Mouse (Mus musculus) cerebellum, postnatal 10 days (tissue): Measurements from ENCODE around the gene 1700088E04Rik.

Source experiments
- DNase-seq, 2 experiments: peaks; one replicate each; pipeline ENCODE4 v3.0.0; 2021; ENCODE audit warnings: mixed read lengths in 2 of 2

The 1700088E04Rik gene

DNA sequence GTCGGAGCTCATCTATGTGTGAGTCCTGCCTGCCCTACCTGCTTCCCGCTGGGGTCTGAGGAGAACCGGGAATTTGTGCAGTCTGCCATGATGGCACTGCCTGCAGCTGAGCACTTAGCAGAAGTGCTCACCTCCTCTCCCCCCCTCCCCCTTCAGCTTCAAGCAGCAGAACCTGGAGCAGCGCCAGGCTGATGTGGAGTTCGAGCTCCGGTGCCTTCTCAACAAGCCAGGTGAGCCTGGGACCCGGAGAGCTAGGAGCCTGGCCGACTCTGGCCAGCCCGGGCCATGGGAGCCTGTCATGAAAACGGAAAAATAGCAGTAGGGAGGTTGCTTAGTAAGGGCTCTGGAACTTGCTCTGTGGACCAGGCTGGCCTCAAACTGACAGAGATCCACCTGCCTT is 10.3 kb downstream of the 1700088E04Rik start:
- no peak for DNase-seq

DNA sequence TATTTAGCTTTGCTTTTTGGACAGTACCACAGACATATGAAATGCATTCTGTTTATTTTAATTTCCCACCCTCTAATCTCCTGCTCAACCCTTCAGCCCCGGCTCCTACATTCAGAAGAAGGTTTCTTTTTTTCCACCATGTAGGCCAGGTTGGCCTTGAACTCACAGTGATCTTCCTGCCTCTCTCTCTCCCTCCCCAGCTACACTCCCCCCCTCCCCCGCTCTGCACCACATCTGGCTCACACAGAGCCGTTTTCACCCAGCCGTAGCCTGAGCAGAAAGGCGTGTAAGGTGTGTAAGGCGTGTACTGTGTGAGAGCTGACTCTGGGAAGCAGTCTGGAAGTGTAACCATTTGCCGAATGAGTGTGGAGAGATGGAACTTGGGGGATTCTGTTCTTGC is 11.7 kb downstream of the 1700088E04Rik start:
- no peak for DNase-seq

DNA sequence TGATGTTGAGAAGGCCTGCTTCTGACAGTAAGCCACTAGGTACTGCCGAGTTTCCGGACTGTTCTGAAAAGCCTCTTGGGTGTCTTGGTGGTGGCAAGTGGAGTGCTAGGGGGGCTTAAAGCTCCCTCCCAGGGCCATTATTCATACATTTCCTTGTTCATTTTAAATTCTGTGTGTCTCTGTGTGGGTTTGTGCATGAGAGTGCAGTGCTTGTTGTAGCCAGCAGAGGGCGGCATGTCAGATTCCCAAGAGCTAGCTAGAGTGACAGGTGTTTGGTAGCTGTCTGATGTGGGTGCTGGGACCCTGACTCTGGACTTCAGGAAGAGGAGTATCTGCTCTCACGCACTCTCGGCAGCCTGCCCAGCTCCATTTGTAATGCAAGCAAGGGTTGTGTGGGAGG is 12.8 kb downstream of the 1700088E04Rik start:
- DNase-seq: no peak

DNA sequence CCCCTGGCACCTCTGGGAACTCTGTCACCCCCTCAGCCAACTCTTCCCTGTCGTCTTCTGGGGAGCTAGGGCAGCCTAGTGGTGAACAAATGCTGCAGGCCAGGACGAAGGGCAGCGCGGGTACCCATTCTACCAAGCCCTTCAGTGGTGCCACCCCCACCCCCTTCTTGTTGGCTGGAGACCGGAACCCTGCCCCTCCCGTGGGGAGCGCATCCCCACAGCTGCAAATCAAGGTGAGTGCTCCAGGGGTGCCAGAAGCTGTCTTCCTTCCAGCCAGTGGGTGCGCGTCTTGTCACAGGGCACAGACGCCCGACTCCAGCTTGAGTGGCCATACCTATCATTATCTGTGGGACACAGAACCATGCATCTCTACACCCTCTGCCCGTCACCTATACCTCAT is 14.0 kb downstream of the 1700088E04Rik start:
- no peak for DNase-seq

DNA sequence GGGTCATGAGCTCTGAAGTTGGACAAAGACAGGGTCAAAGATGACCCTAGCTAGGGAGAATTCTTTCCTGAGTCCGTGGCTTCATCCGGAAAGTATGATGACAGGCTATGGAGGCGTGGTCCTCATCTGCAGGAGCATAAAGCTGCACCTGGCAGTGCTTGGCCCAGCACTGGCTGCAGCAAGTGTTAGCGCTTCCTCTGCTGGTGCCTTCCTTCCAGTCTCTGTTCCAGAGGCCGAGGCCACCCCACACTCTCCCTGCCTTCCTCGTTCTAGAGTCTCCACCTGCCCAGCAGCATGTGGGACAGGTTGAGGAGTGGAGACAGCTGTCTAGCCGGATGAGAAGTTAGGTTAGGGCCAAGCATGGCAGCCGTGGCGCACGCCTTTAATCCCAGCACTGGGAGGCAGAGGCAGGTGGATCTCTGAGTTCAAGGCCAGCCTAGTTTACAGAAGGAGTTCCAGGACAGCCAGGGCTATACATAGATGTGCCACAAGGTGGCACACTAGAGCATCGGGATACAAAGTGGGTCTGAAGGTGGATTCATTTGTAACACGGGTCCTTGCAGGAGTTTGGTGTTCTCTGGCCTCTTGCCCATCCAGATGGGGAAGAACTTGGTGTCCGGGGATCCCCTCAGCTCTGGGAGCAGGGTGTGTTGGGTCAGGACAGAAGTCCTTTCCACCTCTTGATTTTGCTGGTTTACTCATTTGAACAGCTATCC is 14.7 kb downstream of the 1700088E04Rik start:
- DNase-seq: peak; percentile 62 to 70

DNA sequence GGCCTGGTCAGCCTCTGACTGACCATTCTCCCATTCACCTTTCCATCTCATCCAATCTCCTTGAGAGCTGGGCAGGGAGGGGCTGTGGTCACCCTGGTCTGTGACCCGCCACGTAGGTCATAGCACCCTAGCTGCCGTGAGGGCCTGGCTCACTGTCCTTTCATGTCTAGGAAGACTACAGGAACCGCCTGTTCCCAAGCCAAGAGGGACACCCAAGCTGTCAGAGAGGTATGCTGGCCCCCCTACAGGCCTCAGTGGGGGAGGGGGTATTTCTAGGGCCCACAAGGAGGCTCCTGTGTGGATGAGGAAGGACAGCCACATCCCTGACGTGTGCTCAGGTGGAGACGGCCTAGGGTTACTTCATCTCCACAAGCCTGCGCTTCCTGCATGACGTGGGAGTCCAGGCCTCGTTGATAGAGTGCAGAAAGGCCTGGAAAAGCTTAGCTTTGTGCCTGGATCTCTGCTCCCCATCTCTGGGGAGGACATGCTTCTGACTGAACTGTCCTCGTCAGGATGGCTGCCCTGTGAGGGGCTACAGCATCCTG is 16.6 kb downstream of the 1700088E04Rik start:
- DNase-seq: no peak

DNA sequence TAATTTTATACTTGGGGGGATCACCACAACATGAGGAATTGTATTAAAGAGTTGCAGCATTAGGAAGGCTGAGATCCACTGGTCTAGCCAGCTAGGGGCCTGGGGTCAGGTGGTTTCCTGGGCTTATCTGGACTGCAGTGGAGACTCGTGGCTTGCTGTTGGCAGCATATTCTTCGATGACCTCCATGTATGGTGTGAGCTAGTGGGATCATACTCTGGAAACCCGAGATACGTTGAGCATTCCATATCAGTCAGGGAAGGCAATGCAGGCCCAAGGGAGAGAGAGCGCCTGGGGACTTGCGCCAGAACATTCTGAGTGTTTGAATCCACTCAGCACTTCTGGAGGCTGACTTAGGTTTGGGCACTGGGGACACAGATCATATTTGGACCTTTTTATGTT is 17.3 kb downstream of the 1700088E04Rik start:
- no peak for DNase-seq

DNA sequence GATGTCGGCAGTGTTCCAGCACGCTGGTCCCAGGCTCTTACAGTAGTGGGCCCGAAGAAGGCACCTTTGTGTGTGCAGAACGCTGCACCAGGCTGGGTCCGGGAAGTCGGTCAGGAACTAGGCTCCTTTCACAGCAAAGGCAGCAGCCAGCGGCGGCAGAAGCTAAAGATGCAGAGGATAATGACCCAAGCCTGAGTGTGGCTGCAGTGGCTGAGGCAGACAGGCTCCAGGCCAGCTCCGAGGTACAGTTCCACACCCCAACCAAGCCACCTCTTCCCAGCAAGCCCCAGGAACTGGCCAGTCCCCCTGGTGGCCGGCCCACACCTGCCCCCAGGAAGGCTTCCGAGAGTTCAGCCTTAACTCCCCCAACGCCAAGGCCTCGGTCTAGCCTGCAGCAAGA is 18.5 kb downstream of the 1700088E04Rik start:
- no peak for DNase-seq

DNA sequence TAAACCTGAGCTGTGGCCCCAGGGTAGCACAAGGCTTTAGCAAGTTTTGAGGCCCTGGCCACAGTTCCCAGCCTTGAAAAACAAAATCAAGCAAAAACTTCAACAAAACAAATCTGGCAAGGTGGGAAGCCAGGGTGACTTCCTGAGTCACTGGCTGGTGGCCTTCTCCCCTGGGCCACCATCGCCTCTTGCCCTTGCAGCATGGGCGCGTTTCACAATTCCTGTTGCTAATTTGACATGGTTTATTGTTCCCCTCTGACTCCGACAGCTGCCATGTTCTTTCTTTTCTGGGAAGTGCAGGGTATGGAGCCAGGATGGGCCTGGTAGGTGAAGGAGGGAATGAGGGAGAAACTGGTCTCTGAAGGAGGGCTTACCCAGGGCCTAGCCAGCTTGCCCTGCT is 18.9 kb downstream of the 1700088E04Rik start:
- DNase-seq: no peak

DNA sequence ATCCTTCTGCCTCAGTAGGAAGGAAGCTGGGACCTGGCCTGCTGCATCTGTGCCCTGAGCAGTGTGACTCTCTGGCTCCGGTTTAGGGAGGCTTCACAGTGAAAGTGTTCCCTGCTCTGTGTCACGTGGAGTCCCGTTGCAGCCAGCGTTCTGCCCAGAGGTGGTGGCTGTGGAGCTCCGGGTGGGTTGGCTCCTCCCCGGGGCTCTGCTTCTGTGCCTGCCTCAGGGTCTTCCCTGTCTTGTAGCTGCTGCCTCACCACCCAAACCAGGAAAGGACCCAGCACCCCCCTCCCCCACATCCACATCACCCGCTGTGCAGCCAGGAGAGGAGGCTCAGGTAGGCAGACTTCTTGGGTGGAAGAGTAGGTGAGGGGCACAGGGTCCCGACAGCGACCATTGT is 21.6 kb downstream of the 1700088E04Rik start:
- no peak for DNase-seq

DNA sequence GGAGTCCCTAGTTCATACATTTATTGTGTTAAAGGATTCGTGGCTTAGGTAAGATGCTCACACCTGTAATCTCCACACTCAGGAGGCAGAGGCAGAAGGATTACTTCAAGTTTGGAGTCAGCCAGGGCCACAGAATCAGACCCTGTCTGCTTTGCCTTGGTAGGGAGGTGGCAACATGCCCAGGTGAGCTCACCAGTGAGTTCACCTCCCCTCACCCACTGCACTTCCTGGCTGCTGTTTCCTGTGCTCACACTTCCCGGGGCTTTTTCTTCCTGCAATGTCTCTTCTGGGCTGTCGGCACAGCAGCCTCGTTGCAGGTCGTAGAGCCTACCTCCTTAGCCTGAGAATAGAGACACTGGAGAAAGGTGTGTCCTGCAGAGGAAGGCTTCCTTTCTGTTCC is 25.8 kb downstream of the 1700088E04Rik start:
- DNase-seq: no peak

DNA sequence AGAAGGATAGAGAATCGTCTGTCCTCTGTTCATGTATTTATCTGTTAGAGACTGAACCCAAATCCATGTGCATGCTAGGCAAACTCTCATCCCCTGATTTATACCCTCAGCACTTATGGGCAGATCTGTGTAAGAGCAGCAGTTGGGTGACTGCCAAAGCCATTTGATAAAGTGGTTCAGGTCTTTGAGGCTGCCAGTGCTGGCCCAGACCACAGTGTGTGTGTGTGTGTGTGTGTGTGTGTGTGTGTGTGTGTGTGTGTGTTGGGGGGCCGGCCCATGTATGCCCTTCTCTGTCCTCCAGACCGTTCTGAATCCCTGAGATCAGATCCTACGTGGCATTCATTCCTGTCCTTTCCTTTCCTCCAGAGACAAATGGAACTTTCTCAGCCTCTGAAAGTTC is 29.3 kb downstream of the 1700088E04Rik start:
- no peak for DNase-seq

DNA sequence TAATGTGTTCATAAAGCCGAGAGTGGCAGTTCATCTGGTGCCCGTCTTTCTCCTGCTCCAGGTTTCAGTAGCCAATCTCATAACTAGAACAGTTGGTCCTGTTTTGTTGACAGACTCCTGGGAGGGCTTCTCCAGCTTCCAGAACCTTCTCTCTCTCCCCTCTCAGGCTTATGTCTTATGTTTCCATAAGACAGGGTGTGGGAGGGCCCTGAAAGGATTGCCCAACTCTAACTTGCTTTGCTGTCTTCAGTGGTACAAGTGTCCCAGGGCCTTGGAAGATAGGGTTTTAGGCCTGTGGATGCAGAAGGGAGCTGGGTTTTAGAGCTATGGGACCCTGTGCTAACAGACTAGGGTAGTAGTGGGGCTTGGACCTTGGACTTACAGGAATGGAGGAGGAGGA is 30.5 kb downstream of the 1700088E04Rik start:
- DNase-seq: no peak

DNA sequence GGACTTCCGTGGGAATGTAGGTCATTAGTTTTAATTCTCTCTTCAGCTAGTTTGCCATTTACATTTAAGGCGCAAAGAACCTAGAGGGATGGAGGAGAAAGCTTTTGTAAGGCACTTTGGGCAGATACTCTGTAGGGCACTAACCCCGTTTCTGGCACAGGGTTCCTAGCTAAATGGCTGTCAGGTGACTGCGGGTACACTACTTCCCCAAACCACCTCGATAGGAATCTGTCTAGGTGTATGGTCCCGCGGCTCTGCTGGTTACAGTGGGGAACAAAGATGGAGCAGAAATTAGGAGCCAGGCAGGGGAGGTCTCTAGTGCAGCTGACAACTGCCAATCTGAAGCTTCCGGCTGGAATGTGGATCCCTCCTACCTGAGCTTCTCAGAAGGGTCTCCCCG is 31.0 kb downstream of the 1700088E04Rik start:
- DNase-seq: no peak

DNA sequence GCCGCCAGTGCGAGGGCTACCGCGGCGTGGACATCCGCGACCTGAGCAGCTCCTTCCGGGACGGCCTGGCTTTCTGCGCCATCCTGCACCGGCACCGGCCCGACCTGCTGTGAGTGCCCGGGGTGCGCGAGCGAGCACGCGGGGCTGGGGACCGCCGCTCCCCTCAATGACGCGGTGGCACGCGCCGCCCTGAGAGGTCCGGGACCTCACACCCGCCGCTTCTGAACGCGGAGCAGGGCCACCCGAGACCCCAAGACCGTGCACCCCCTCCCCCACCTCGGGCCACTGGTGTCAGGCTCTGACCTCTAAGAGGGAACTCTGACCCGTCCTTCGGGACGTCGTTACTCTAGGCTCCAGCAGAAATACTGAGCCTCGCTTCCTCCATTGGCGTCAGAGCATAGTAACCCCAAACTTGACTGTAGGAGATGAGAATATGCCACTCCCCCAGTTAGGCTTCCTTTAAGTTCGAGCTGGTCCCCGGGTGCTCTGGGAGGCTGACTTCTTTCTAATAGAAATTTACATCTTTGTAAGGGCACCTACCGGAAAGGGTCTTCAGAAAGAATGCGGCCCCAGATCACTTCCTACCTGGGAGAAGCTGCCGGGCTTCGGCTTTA is 31.6 kb downstream of the 1700088E04Rik start:
- peak in 1 of 2 experiments; percentile 64 for DNase-seq

DNA sequence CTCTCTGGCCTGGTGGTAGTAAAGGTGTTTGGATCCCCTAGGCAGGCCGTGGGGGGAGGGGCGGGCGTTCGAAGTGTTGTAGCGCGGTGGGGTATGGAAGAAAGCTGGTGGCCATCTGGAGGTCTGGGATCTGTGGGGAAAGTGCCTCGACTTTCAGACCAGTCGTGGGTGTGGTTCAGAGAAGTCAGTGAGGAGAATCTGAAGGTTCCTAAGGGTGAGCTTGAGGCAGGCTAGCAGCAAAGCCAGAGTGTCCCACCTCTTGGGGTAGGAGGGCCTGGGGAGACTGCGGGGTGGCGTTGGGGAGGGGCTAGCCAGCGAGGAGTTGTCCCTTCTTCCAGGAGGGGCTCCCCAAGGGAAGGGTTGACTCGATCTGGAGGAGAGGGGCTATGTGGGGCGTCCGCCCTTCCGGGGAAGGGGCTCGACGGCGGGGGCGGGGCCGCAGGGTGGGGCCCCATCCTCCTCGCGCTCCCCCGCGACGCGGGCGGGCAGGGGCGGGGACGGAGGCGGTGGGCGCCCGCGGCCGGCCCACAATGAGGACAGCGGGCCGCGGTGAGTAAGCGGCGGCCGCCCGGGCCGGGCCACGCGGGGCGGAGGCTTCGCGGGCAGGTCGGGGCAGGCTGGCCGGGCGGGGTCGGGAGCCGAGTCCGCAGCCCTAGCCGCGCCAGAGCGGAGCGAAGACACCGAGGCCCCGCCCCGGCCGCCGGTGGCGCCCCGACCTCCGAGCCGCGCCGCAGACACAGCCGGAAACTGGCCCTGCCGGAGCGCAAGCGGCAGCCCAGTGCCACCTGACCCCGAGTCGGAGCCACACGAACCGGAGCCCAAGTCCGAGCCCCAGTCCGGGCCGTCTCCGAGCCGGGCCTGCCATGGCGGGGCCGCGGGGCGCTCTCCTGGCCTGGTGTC is 32.4 kb downstream of the 1700088E04Rik start, which contains the start of gene Micall1:
TSS of gene Micall1 (plus strand) at position 478 of the 900 bp plus-strand sequence.
- peak; percentile 85 to 86 for DNase-seq

DNA sequence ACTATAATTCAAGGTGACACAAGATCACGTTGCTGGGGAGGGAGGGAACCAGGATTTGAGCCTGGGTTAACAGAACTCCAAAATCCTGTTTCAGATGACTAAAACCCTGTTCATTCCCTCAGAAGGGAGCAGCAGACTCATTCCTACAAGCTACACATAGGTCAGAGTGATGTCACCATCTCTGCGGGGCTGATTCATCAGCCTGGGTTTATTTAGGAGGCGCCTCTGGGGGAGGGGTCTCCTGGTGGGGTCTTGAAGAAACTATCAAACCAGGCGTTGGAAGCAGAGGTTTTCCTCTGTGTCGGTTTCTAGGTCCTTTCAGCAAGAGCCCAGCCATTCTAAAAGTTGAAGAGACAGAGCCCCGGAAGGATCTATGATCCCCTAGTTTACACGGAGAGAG is 33.1 kb downstream of the 1700088E04Rik start:
- no peak for DNase-seq

DNA sequence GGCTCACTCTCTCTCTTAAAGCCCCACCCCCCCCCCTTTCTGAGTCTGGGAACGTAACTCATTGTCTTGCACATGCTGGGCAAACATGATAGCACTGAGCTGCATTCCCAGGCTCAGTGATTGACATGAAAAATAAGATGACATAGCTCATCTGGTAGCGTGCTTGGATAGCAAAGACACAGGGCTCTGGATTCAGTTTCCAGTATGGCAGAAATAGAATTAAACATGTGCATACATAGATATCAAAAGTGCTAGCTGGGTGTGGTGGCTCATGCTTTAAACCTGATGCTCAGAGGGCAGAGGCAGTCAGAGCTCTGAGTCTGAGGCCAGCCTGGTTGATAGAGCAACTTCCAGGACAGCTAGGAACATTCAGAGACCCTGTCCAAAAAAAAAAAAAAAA is 35.2 kb downstream of the 1700088E04Rik start:
- no peak for DNase-seq

DNA sequence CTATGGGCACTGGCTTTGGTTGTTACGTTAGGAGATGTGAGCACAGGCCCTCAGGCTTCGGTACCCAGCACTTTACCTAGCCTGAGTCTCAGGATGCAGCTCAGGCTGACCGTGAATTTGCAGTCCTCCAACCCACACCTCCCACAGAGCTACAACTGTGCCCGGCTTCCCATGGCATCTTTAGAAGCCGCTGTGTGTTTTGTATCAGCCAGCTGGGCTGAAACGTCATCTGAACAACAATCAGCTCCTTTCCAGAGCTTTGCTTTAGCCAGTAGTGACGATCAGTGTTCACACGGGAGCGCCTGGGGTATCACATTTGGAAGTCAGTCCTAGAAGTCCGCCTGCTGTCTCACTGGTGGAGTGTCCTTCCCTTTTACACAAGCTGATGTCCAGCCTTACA is 37.8 kb downstream of the 1700088E04Rik start:
- no peak for DNase-seq

DNA sequence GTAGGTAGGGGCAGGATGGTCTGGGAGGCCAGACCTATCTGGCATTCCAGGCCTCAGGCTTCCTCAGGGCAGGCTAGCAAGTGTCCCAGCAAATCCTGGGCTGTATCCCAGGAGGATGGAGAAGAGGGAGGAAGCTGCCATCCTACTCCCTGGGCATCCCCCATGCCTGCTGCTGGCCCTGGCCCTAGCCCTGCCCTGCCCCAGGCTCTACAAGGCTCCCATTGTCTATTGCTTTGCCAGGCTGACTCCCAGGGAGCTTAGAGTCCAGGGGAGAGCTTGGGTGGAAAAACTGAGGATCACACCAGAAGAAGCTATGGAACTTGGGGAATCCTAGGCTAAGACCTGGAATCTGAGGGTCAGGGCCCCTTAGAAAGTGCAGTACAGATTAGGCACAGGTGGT is 39.5 kb downstream of the 1700088E04Rik start:
- no peak for DNase-seq

DNA sequence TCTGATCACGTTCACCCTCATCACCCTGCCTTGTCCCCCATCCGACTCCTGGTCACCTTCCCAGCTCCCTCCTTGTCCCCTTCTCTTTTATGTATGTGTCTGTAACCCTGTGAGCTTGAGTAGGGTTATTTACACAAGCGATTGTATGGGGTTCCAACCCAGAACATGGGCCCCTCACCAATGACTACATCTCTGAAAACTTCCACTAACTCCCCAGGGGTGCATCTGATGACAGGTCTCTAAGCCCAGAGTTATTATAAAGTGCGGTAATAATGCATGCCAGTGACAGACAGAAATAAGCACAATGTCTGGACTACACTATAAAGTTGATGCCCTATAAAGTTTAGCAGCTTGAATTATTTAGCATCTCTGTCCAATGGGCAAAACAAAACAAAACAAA is 40.7 kb downstream of the 1700088E04Rik start:
- no peak for DNase-seq

DNA sequence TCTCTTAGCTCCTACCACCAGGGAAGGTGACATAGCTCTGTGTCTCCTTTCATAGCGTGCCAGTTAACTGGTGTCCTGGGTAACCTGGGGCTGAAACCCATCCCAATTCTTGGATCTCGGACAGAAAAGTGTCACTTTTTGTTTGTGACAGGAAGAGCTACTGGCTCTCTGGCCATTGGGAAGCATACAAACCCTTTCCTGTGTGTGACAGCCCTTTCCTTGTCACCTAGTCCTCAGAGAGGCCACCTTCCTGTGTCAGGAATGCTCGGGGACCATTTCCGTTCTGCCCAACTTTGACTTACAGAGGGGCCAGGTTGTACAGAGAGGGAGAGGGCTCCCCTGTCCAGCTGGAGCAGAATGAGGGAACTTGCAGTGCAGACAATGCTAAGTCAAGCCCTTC is 41.6 kb downstream of the 1700088E04Rik start:
- no peak for DNase-seq

DNA sequence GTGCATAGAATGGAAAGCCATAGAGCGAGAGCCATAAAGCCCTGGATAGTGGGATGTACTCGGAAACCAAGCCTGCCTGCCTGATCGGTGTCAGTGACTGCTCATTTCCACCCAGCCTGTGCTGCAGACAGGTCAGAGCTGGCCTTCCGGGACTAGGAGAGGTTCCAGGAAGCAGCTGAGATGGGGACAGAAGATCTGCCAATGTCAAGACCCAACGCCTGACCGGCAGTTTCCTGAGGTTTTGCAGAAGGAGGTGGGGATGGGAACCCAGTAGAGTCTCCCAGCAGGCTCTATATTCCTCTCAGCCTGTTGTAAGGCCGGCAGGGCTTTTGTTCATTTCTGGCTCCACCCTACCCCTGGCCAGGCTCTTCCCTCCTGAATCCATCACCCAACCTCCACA is 42.2 kb downstream of the 1700088E04Rik start:
- DNase-seq: no peak
